Comparison of ENCODE assay signal across 8 mouse cellular contexts in genomic region chr17:72797867-72798266, GRCm38 (mm10). TPM values are rescaled to one million over a fixed set of nuclear protein-coding genes. Genes with fewer than 3 reads are reported as not detected.
DNase-seq lines count a peak whose midpoint lies in the region; ATAC-seq lines count a peak whose summit lies in the region.

No protein-coding gene starts in this region.

- peaks cover 12% of the 10 kb centered on the region for H3K4me1 ChIP-seq in lung, embryonic 15.5 days

- no peak for DNase-seq in cerebellum, adult 11-12 months
- peak; percentile 35 to 41 for DNase-seq in spleen, postnatal 36 days (ENCODE audit: low spot score in 2 of 2)
- no peak for DNase-seq in spleen, postnatal 4 days (ENCODE audit: low spot score in 2 of 2)
- DNase-seq in embryo, embryonic 10.5 days (ENCODE audit: low spot score) = peak; percentile 85
- DNase-seq in splenic B cell, adult 2 months (ENCODE audit: low read depth, low spot score) = peak; percentile 70

- H3K27ac ChIP-seq in lung, embryonic 15.5 days = no peak overlapping the region

- H3K4me3 ChIP-seq in lung, embryonic 15.5 days = no peak overlapping the region

- H3K4me2 ChIP-seq in lung, embryonic 15.5 days = no peak overlapping the region

- peak; percentile 52; the same call in 1 of the 2 replicates for ATAC-seq in cerebellum, adult (ENCODE audit: insufficient number of reproducible peaks, low FRiP score, low TSS enrichment)
- ATAC-seq in inflammation-experienced regulatory T-cells, adult 6 months = peak; percentile 60
- ATAC-seq in lung, embryonic 15.5 days (ENCODE audit: borderline replicate concordance, extremely low read depth, low FRiP score, low TSS enrichment) = peak; percentile 46; the same call in 1 of the 2 replicates

- H3K27me3 ChIP-seq in lung, embryonic 15.5 days = no peaks in the 10 kb centered on the region
- H3K27me3 ChIP-seq in splenic B cell, adult 2 months (ENCODE audit: control insufficient read depth, insufficient read depth, low read length, poor library complexity, severe bottlenecking) = no peaks in the 10 kb centered on the region

- H3K9ac ChIP-seq in lung, embryonic 15.5 days = no peak overlapping the region

- 19% methylated on average over 2 of the region's 2 CpGs for WGBS in lung, embryonic 15.5 days

- H3K9me3 ChIP-seq in lung, embryonic 15.5 days = no peaks in the 10 kb centered on the region

- H3K36me3 ChIP-seq in lung, embryonic 15.5 days = no peaks in the 10 kb centered on the region
- H3K36me3 ChIP-seq in splenic B cell, adult 2 months (ENCODE audit: control insufficient read depth, insufficient read depth, low read length, poor library complexity, severe bottlenecking) = no peaks in the 10 kb centered on the region

RNA-seq across cellular contexts. Expression of gene Ypel5, which starts 38.4 kb away (rescaled TPM):
- 10 to 100 TPM; 77.9 to 83.0 (median 79.6) TPM for polyA plus RNA-seq in inflammation-experienced regulatory T-cells, adult 6 months (2017; shearing (Covaris generic))
- 43.9 and 44.2 TPM in 2 replicates for polyA plus RNA-seq in lung, embryonic 15.5 days (2015; fragmentation: Nextera tagmentation; extraction: Ambion mirVana)

Comparison
In these comparisons a context has a peak if more than half of its experiments do, and no peak if none do; other contexts are left out.
1. DNase-seq: peak in spleen, postnatal 36 days (2 of 2), embryo, embryonic 10.5 days (single experiment) and splenic B cell, adult 2 months (single experiment); none in cerebellum, adult 11-12 months (single experiment) and spleen, postnatal 4 days (0 of 2).
2. Peak in every context shown above with its lines, with median percentiles within 50 percentile points of each other: ATAC-seq.